Comparison of ENCODE assay signal across 8 mouse cellular contexts in genomic region chr17:28386150-28386905, GRCm38 (mm10). TPM values are rescaled to one million over a fixed set of nuclear protein-coding genes. Genes with fewer than 3 reads are reported as not detected.
DNase-seq lines count a peak whose midpoint lies in the region; ATAC-seq and TF ChIP-seq lines count a peak whose summit lies in the region.

No protein-coding gene starts in this region.

- 3% methylated on average over 23 of the region's 23 CpGs for WGBS in limb, embryonic 11.5 days
- 3% methylated on average over 23 of the region's 23 CpGs for WGBS in midbrain, embryonic 15.5 days
- 19% methylated on average over 23 of the region's 23 CpGs for WGBS in spleen, adult 2 months

- no peak for ATAC-seq in limb, embryonic 11.5 days (ENCODE audit: insufficient number of reproducible peaks, low FRiP score, low TSS enrichment, low read depth)
- peak; percentile 63; the same call in 1 of the 2 replicates for ATAC-seq in midbrain, embryonic 15.5 days (replicated peaks)
- ATAC-seq in activated CD4-positive, CD25-positive, alpha-beta regulatory T cell, adult 4 months: no peak

- H3K4me3 ChIP-seq in limb, embryonic 11.5 days (ENCODE audit: low read depth, low read length): no peak overlapping the region
- H3K4me3 ChIP-seq in midbrain, embryonic 15.5 days: peak overlapping the region; percentile 13; the same call in 1 of the 2 replicates
- H3K4me3 ChIP-seq in spleen, adult 2 months (ENCODE audit: extremely low read depth, insufficient read depth, insufficient read length): no peak overlapping the region

- H3K4me1 ChIP-seq in limb, embryonic 11.5 days (ENCODE audit: control insufficient read depth, insufficient read depth, low read length): 0 out of 2 replicates have a peak, but pooled peaks cover 5% of the 10 kb centered on the region
- peaks cover 5% of the 10 kb centered on the region; the same call in 1 of the 2 replicates for H3K4me1 ChIP-seq in midbrain, embryonic 15.5 days
- H3K4me1 ChIP-seq in spleen, adult 2 months (ENCODE audit: control insufficient read depth, insufficient read depth, insufficient read length): no peaks in the 10 kb centered on the region

- peak; percentile 83 for DNase-seq in adrenal gland, adult 2 months
- DNase-seq in embryo, embryonic 9.5 days (ENCODE audit: extremely low spot score): peak; percentile 79
- peak; percentile 93 for DNase-seq in heart, adult 11 months
- peak; percentile 88 for DNase-seq in kidney, adult 18-20 months
- DNase-seq in limb, embryonic 11.5 days (ENCODE audit: low spot score): peak; percentile 94
- DNase-seq in spleen, adult 2 months (ENCODE audit: low read depth in 1 of 2, low spot score in 2 of 2): peak; percentile 40 to 72

- H3K4me2 ChIP-seq in limb, embryonic 11.5 days (ENCODE audit: low read depth, severe bottlenecking): peak overlapping the region; percentile 24
- peak overlapping the region; percentile 52 for H3K4me2 ChIP-seq in midbrain, embryonic 15.5 days

- TF ChIP-seq POLR2A in spleen, adult 2 months (IDR thresholded peaks at IDR 0.05; ENCODE audit: low read depth, low read length): no peak

- peak; percentile 90 for TF ChIP-seq CTCF in spleen, adult 2 months (IDR thresholded peaks at IDR 0.05; ENCODE audit: extremely low read depth, insufficient read depth, insufficient read length, insufficient replicate concordance)

- H3K36me3 ChIP-seq in limb, embryonic 11.5 days (ENCODE audit: control insufficient read depth, insufficient read depth, low read length): no peaks in the 10 kb centered on the region
- no peaks in the 10 kb centered on the region for H3K36me3 ChIP-seq in midbrain, embryonic 15.5 days (replicated peaks)
- no peaks in the 10 kb centered on the region for H3K36me3 ChIP-seq in spleen, adult 2 months (ENCODE audit: control insufficient read depth, insufficient read depth, low read length)

- H3K9me3 ChIP-seq in limb, embryonic 11.5 days (ENCODE audit: control insufficient read depth, low read length): no peaks in the 10 kb centered on the region
- no peaks in the 10 kb centered on the region for H3K9me3 ChIP-seq in midbrain, embryonic 15.5 days

- no peak overlapping the region for H3K9ac ChIP-seq in limb, embryonic 11.5 days (ENCODE audit: low read length)
- H3K9ac ChIP-seq in midbrain, embryonic 15.5 days: no peak overlapping the region

- H3K27me3 ChIP-seq in limb, embryonic 11.5 days (ENCODE audit: control insufficient read depth, insufficient read depth, low read length): peaks cover 6% of the 10 kb centered on the region
- H3K27me3 ChIP-seq in midbrain, embryonic 15.5 days (replicated peaks): no peaks in the 10 kb centered on the region
- H3K27me3 ChIP-seq in spleen, adult 2 months (ENCODE audit: control insufficient read depth, insufficient read depth, low read length): no peaks in the 10 kb centered on the region

- H3K27ac ChIP-seq in limb, embryonic 11.5 days (replicated peaks; ENCODE audit: low read depth, low read length): no peak overlapping the region
- H3K27ac ChIP-seq in midbrain, embryonic 15.5 days: no peak overlapping the region
- no peak overlapping the region for H3K27ac ChIP-seq in spleen, adult 2 months (ENCODE audit: insufficient read depth, low read length)

RNA-seq across cellular contexts. Expression of gene Tulp1, which starts 21.3 kb away (rescaled TPM):
- total RNA-seq in adrenal gland, adult 2 months (2021): not detected
- 0.49 and 0.91 TPM in 2 replicates for polyA plus RNA-seq in adrenal gland, adult 2 months (2012; rRNA removed)
- 3.4 and 4.4 TPM in 2 replicates for polyA plus RNA-seq in limb, embryonic 11.5 days (2014; fragmentation: Nextera tagmentation; extraction: Ambion mirVana)
- 1.3 and 1.9 TPM in 2 replicates for polyA plus RNA-seq in midbrain, embryonic 15.5 days (2015; fragmentation: Nextera tagmentation; extraction: Ambion mirVana)
- polyA plus RNA-seq in spleen, adult 2 months (2012; rRNA removed): 0.15 and 0.25 TPM in 2 replicates
- not detected for polyA plus RNA-seq in activated CD4-positive, CD25-positive, alpha-beta regulatory T cell, adult 4 months (2017; shearing (Covaris generic))

RNA-seq across cellular contexts. Expression of gene Tead3, which starts 35.7 kb away (rescaled TPM):
- total RNA-seq in adrenal gland, adult 2 months (2021): 10 to 100 TPM in 1 of 2 experiments, 1 to 10 TPM in 1; 8.6 to 12.5 TPM
- polyA plus RNA-seq in adrenal gland, adult 2 months (2012; rRNA removed): 15.9 and 17.6 TPM in 2 replicates
- 10.0 and 10.6 TPM in 2 replicates for polyA plus RNA-seq in limb, embryonic 11.5 days (2014; fragmentation: Nextera tagmentation; extraction: Ambion mirVana)
- polyA plus RNA-seq in midbrain, embryonic 15.5 days (2015; fragmentation: Nextera tagmentation; extraction: Ambion mirVana): 1.4 and 2.1 TPM in 2 replicates
- polyA plus RNA-seq in spleen, adult 2 months (2012; rRNA removed): 4.3 and 5.0 TPM in 2 replicates
- not detected for polyA plus RNA-seq in activated CD4-positive, CD25-positive, alpha-beta regulatory T cell, adult 4 months (2017; shearing (Covaris generic))

RNA-seq across cellular contexts. Expression of gene Rpl10a, which starts 58.1 kb away (rescaled TPM):
- total RNA-seq in adrenal gland, adult 2 months (2021): 100 to 1,000 TPM; 826 to 935 TPM
- 2,217 and 2,897 TPM in 2 replicates for polyA plus RNA-seq in adrenal gland, adult 2 months (2012; rRNA removed)
- polyA plus RNA-seq in limb, embryonic 11.5 days (2014; fragmentation: Nextera tagmentation; extraction: Ambion mirVana): 616 TPM in 2 replicates
- 307 and 313 TPM in 2 replicates for polyA plus RNA-seq in midbrain, embryonic 15.5 days (2015; fragmentation: Nextera tagmentation; extraction: Ambion mirVana)
- 4,168 and 4,314 TPM in 2 replicates for polyA plus RNA-seq in spleen, adult 2 months (2012; rRNA removed)
- polyA plus RNA-seq in activated CD4-positive, CD25-positive, alpha-beta regulatory T cell, adult 4 months (2017; shearing (Covaris generic)): 1,000 to 10,000 TPM in 1 of 2 experiments, 100 to 1,000 TPM in 1; 852 to 1,030 TPM
